Mouse (Mus musculus): ENCODE results near the gene Ndufa7. TPM values are rescaled to one million over a fixed set of nuclear protein-coding genes. Genes with fewer than 3 reads are reported as not detected.

The Ndufa7 gene
- 100 to 1,000 TPM; 325 to 364 TPM for total RNA-seq (2021)
- long read RNA-seq, experiment 1, transcript Ndufa7-201 (4 exons, 528 nt), result major isoform, 995 of 1,101 reads
- long read RNA-seq, experiment 1, transcript Ndufa7-204 (2 exons, 610 nt), result minor isoform, 60 of 1,101 reads
- long read RNA-seq, experiment 1, transcript Ndufa7-202 (3 exons, 438 nt), result minor isoform, 9 of 1,101 reads
- long read RNA-seq, experiment 1, partial matches to known transcripts, result 12 of 1,101 reads
- long read RNA-seq, experiment 1, other reads (novel, unspliced or antisense), result 20 of 1,101 reads
- long read RNA-seq, experiment 2, transcript Ndufa7-202 (3 exons, 438 nt), result minor isoform, 10 of 1,231 reads
- long read RNA-seq, experiment 2, transcript Ndufa7-201 (4 exons, 528 nt), result major isoform, 1,121 of 1,231 reads
- long read RNA-seq, experiment 2, transcript Ndufa7-207 (2 exons, 640 nt), result minor isoform, 6 of 1,231 reads
- long read RNA-seq, experiment 2, transcript Ndufa7-204 (2 exons, 610 nt), result minor isoform, 56 of 1,231 reads
- long read RNA-seq, experiment 2, partial matches to known transcripts, result 1 of 1,231 reads
- long read RNA-seq, experiment 2, other reads (novel, unspliced or antisense), result 37 of 1,231 reads

DNA sequence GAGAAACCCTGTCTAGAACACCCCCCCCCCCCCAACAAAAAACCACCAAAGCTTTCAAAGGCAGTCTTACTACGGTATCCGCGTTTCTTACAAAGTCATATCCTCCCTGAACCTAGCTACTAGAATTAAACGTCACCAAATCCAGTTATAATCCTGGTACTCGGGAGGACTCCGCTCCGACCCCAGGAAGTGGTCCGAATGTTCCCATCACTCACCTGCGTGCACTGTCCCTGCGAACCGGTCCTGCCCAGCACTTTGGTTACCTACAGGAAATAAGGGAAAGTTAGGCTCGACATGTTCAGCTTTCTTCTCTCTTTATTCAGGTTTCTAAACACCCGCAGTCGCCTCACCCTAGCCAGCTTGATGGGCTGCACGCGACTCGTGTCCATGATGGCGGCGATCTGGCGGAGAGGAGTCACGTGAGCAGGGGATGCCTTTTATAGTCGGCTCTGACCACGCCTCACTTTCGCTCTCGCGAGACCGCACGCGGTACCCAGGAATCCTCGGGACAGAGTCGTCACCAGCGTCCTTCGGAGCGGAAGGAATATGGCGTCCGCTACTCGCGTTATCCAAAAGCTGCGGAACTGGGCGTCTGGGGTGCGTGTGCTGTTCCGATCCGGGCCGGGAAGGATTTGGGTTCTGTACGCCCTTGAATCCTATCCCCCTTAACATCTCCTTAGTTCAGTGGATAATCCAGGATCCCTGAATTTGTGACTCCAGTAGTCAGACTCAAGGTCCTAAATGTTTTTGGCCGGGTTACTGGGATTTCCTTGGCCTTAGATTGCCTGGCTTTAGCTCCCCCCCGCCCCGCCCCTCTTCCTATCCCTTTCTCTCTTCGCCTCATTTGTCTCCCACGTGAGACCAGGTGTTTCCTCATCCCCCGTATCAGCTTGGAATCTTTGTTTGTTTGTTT is at the start of gene Ndufa7, which contains the start of gene Rps28:
TSS of gene Ndufa7 (plus strand) at position 489 of the 913 bp plus-strand sequence.
TSS of gene Rps28 (minus strand) at position 479 of the 913 bp plus-strand sequence.
- intact Hi-C loops (cut with DNase I), result no loop called here
- peak; percentile 95 to 100 for DNase-seq

DNA sequence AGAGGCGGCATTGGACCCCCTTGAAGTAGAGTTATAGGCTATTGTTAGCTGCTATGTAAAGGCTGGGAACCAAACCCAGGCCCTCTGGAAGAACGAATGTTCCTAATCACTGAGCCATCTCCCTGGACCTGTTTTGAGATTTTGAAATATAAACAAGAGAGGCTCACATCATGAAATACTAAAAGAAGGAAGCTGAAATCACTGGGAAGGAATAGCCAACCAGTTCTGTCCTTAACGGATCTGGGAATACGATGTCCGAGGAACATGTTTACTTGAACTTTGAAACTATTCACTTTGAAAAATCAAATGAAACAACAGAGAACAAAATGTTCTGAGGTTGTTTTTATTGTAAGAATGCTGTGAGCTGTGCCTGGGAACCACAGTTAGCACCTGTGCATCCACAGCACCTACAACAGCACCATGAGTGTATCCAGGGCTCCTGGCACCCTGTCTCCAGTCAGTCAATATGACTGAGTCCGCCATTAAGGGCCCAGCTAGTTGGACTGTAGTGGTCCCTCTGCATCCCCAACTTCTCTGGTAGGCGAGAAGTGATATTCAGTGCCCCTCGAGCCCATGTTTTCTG is 49.7 kb upstream of the Ndufa7 start:
- no peak for DNase-seq
- intact Hi-C loops (cut with DNase I), result no loop called here

DNA sequence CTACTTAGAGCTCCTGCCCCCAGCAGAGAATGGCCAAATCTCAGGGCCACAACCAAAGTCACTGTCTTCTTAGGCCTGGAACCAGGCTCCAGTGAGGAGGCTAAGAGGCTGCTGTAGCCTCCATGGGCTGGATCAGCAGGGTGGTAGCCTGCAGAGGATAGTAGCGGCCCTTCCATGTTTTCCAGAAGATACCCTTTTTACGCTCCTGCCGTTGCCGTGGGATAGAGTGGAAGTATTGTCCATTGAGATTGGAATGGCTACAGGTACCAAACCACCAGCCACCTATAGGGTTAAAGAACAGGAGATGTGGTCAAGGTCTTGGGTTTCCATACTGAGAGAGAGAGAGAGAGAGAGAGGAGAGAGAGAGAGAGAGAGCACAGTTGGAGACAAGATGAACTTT is 49.1 kb upstream of the Ndufa7 start:
- DNase-seq, result no peak
- intact Hi-C loops (cut with DNase I), result no loop called here

DNA sequence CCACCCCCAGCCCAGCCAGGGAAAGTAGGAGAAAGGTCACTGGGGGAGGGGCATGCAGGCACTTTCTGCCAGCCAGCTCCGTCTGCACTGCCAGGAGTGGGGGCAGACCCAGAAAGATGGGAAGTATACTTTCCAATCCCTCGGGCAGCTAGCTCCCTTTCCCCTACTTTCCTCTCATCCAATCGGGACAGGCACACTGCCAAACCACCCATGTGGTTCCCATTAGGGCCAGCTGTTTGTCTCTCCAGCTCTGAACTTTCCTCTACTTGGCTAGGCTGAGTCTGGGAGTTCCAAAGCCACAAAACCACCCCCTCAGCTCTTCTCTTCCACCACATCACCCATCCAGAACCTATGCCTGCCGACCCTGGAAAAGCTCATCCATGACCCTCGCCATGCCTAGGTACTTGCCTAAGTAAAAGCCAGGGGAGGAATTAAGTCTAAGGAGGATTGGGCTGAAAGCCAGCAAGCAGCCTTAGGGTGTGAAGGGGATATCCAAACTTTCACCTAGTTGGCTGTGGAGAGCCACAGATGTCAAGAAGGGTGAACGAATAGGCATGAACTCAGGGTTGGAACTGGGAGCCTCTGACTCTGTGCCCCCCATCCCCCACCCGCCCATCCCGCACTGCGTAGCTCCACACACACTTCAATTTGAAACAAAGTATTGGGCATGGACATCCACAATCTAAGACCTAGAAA is 45.0 kb upstream of the Ndufa7 start:
- intact Hi-C loops (cut with DNase I), result no loop called here
- DNase-seq, result peak; percentile 95 to 98

DNA sequence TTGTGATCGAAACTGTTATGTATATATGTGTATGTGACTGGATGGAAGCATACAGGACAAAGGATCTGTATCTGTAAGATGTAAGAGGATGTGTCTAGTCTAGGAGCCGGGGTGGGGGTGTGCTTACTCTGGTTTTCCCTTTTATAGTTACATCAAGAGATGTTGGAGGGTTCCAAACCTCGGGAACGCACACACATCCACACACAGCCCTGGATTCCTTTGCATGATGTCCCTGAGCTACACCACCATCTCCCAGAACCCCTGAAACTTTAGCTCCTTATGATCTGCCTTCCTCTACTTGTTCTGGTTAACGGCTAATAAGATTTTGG is 44.4 kb upstream of the Ndufa7 start:
- no peak for DNase-seq
- intact Hi-C loops (cut with DNase I), result no loop called here

DNA sequence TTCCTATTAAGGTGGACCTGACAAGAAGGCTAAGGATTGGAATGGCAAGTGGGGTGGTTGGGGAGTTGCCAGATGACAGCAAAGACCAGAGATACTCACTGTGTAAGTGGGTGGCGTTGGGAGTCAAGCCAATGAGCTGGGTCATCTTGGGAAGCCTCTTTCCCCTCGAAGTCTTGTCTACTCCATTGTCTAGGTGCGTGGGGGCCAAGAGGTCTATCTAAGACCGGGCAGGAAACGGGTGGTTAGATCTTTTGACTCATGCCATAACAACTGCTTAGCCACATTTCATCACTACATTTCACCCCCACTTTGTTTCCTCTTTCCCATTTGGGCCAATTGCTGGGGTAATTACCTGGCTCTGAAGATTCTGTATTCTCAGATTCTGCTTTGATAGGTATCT is 43.9 kb upstream of the Ndufa7 start:
- intact Hi-C loops (cut with DNase I), result no loop called here
- peak; percentile 29 to 38 for DNase-seq

DNA sequence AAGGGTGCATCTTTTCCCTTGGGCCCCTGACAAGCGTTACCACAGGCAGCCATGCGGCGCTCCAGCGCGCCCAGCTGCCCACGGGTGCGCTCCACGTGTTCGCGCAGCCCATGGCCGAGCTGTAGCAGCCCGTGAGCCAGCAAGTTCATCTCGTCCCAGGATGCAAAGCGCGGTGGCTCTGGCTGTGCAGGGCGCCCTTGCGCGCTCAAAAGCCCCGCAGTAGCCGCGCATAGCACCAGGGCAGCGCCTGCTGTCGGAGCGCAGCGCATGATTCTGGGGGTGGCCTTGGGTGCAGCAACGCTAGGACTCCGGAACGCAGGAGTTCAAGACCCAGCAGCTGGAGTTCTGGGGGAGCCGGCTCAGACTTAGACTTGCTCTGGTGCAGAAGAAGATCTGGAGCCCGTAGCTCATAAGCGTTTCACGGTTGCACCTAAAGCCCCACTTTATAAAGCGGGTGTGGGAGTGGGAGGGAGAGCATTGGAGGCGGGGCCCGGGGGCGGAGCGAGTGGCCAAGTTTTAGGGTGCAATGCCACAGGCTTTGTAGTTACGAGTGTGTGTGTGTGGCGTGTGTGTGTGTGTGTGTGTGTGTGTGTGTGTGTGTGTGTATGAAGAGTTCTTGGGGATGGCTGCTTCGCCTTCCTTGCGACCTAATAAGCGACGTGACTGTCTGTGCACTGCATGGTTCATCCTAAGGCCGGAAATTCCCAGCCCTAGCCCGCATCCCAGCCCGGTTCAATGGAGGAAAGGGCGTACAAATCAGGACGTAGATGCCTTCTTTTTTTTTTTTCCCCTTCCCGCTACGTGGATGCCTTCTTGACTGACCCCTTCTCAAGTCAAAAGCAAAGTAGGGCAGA is 43.0 kb upstream of the Ndufa7 start, which contains the start of gene Angptl4:
TSS of gene Angptl4 (minus strand) at position 707 of the 854 bp plus-strand sequence.
- peak; percentile 73 for DNase-seq
- intact Hi-C loops (cut with DNase I), result loop anchor here (1.0 kb wide), 1 partner anchor 20 kb away; no protein-coding TSS in a partner anchor

DNA sequence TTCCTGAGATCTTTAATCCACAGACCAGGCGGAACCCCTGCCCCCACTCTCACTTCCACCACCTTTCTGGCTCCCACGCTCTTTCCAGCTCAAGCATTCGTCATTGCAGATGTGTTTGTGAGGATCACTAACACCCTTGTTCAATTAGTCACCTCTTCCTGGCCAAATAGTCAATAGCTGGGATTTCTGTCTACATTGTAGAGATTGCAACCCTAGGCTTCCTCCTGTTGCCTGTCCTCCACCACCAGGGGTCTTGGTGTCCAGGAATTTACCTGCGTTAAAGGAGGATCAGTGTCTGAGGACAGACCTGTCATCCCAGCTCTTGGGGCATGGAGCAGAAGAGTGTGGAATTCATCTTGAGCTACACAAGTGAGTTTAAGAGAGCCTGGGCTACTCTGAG is 42.3 kb upstream of the Ndufa7 start:
- no peak for DNase-seq
- intact Hi-C loops (cut with DNase I), result no loop called here

DNA sequence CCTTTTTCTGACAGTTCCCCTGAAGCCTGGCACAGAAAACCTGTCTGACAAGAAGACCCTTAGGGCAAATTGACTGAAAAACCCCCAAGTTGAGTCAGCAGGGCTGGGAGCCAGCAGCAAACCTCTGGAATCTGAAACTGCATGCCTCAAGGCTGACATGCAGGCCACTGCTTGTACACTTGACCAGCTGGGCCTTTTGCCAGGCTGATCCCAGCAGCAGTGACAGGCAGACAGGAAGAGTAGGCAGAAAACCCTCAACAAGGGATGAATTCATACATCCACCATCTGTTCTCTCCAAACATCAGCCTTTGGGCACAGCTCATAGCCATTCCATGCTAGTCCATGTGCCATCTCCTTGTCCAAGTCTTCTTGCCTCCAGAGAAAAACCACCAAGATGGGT is 41.0 kb upstream of the Ndufa7 start:
- peak; percentile 73 to 77 for DNase-seq

DNA sequence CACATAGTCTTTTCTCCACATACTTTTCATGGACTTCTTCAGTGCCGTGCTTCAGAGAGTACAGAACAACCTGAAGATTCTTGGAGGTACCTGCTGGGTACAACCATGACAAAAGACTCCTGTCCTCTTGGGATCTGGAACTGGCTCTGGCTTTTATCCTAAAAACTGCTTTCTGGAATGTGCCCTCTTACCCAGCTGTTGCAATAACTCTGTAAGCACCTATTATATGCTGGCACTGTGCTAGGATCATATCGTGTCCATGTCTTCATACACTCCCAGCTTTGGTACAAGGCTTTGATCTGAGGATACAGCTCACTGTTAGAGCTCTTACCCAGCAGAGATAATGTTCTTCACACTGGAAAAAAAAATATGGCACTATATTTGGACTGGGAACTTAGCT is 39.4 kb upstream of the Ndufa7 start:
- DNase-seq, result no peak
- intact Hi-C loops (cut with DNase I), result loop anchor here (5.0 kb wide), 1 partner anchor 33 kb away; no protein-coding TSS in a partner anchor

More for the DNA sequence above, 41.0 kb upstream of the Ndufa7 start:
- intact Hi-C loops (cut with DNase I), result no loop called here

DNA sequence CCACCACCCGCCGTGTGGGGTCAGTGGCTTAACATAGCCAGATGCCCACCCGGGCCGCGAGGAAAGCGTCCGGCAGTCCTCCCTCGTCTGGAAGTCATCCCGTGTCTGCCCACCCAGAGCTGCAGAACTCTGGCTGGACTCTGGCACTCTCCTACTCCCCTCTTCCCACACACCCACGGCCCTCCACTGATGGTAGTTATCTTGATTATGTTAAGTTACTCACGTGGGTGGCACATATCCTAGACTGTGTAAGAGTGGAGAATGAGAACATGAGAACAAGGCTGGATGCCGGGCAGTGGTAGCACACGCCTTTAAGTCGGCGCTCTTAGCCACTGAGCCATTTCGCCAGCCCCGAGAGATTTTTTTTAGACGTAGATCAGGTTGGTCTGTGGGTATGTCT is 38.0 kb upstream of the Ndufa7 start:
- DNase-seq, result no peak
- intact Hi-C loops (cut with DNase I), result loop anchor here (5.0 kb wide), 1 partner anchor 34 kb away; no protein-coding TSS in a partner anchor

DNA sequence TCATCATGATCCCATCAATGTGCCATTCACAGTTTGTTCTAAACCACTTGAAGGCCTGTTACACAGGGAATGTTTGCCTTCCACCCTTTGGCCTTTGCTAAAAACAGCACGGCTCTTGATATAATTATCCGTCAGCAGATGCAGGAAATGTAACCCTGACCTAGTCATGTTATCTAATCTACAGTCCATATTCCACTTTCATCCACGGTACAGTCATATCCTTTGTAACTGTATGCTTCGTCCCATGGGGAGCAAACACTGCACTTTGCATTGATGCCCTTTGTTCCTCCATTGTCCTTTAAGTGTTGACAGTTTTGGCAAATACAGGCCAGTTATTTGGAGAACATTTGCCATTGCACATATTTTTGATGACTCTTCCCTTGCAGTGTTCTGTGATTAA is 35.6 kb upstream of the Ndufa7 start:
- no peak for DNase-seq
- intact Hi-C loops (cut with DNase I), result loop anchor here (5.0 kb wide), 1 partner anchor 36 kb away; no protein-coding TSS in a partner anchor

DNA sequence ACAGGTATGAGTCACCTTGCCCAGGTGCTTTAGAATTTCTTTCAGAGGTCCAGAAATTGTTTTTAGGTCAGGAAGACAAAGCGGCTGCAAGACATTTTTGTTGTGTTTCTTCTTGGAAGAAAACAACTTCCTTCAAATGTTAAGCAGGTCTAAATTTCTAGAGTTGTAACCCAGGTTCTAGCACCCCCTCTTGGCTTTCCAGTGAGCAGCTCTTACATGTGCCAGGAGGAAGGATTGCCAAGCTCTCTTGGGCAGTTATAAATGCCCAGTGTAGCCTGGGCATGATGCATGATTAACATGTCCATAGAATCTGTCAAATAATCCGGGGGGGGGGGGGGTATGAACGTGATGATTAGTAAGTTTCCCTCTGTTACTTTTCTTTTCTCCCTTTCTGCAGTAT is 26.1 kb upstream of the Ndufa7 start:
- intact Hi-C loops (cut with DNase I), result loop anchor here (2.0 kb wide), 1 partner anchor 52 kb away; no protein-coding TSS in a partner anchor
- DNase-seq, result no peak

DNA sequence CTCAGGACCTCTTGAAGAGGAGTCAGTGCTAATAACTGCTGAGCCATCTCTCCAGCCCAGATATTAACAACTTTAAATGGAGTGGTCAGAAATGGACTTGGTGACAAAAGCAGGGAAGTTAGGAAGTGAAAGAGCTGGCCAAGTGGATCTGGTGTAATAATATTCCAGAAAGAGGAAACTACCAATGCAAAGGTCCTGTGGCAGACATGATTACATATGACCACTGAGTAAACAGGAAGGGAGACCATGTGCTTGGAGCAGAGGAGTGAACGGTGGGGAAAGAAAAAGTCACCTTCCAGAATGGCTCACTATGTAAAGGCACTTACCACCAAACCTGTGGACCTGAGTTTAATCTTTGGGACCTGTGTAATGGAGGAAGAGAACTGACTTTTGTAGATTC is 25.1 kb upstream of the Ndufa7 start:
- intact Hi-C loops (cut with DNase I), result loop anchor here (2.0 kb wide), 1 partner anchor 52 kb away; no protein-coding TSS in a partner anchor
- no peak for DNase-seq

DNA sequence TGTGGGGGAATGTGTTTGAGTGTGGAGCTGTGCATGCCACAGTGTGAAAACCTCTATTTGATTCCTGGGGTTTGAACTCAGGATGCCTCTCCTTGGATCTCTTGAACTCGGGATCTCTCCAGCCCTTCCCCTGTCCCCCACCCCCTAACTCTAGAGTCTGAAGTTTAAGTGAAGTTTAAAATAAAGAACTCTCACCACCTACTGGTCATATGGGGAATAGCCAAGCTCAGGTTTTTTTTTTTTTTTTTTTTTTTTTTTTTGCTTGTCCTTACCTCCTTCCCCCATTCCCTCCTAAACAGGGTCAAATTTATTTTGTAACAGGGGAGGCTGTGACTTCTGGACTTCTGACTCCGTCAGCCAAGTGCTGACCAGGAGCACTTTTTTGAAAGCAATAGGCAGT is 22.2 kb upstream of the Ndufa7 start:
- intact Hi-C loops (cut with DNase I), result no loop called here
- DNase-seq, result no peak

DNA sequence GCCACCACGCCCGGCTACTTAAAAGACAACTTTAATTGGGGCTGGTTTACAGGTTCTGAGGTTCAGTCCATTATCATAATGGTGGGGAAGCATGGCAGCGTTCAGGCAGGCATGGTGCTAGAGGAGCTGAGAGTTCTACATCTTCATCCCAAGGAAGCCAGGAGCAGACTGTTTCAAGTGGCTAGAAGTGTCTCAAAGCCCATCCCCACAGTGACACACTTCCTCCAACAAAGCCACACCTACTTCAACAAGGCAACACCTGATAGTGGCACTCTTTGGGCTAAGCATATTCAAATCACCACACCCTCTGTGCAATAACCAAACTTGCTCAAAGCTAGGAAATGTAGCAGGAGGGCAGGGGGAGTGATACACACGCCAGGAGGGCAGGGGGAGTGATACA is 20.2 kb upstream of the Ndufa7 start:
- intact Hi-C loops (cut with DNase I), result no loop called here

DNA sequence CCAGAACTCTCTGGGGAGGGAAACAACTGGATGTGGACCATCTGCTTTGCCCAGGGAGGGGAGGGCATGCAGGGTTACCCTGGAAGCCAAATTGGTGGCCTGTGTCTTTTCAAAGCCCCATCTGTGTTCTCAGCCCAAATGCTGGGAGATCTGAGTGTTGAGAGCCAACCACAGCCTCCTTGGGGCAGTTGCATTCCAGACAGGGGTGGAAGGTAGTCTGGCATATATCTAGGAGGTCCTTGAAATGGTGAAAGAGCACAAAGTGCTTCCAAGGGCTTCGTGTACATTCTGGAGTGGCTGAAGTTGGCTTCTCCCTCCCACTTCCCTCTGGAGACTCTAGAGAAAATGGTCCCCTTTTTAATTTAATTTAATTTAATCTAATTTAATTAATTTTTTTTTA is 19.6 kb upstream of the Ndufa7 start:
- no peak for DNase-seq
- intact Hi-C loops (cut with DNase I), result no loop called here

More for the DNA sequence above, 20.2 kb upstream of the Ndufa7 start:
- DNase-seq, result no peak

DNA sequence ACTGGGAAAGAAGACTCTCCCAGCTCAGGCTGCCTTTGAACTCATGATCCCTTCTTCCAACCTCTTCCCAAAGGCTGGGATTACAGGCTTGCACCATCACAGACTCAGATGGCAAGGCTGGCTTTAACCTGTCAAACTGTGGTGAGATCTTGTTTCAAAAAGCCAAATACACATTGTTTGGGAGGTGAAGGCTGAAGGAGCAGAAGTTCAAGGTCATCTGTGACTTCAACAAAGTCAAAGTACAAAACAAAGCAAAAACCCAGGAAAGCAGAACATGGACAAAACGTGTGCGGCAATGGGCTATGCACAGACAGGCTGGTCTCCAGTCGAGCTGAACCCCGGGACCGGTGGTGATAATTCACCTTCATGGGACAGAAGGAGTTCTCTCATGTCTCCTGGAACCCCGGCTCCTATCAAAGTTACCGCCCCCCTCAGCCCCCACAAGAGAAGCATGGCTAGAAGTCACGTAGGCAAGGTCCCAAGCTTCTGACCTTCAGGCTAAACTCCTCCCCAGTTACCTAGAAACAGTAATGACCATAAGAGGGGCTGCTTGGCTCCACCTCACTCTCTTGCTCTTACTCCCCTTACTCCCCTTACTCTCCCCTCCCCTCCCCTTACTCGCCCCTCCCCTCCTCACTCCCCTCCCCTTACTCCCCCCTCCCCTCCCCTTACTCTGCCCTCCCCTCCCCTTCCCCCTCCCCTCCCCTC is 17.0 kb upstream of the Ndufa7 start:
- intact Hi-C loops (cut with DNase I), result no loop called here
- DNase-seq, result no peak
